Mouse (Mus musculus): ENCODE measurements around the gene Ctu2. TPM values are rescaled to one million over a fixed set of nuclear protein-coding genes. Genes with fewer than 3 reads are reported as not detected.

The Ctu2 gene
- polyA plus RNA-seq, 1 experiment from 2014 or later: 68.1 TPM

DNA sequence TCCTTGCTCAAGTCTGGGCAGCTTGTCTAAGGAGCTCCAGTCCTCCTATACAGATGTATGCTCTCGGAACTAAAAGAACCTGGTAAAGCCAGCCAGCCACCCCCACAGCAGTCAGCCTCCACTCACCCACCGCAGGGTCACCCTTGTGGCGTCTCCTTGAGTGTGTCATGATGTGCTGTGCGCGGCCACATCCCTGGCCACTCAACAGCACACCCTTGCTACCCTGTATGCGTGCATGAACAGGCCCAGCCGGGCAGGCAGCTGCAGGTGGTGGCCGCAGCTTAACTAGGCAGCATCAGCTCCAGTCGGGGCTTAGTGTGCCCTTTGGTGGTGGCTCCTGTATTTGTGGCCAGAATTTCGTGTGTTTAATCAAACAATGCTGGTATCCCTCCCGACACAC lies 18.8 kb upstream of the Ctu2 start:
- Histone ChIP-seq H3K9me3 (replicated peaks) (no peaks in the 10 kb centered on the region), H3K36me3 (no peaks in the 10 kb centered on the region), H3K4me2 (replicated peaks) (no peak overlapping the region), H3K27ac (no peak overlapping the region), H3K4me1 (peaks cover 15% of the 10 kb centered on the region), H3K9ac (no peak overlapping the region), H3K4me3 (no peak overlapping the region), H3K27me3 (peaks cover 73% of the 10 kb centered on the region)
- 81% methylated on average over 11 of the region's 11 CpGs for whole genome bisulfite sequencing
- ATAC-seq (ENCODE audit: low FRiP score): no peak

DNA sequence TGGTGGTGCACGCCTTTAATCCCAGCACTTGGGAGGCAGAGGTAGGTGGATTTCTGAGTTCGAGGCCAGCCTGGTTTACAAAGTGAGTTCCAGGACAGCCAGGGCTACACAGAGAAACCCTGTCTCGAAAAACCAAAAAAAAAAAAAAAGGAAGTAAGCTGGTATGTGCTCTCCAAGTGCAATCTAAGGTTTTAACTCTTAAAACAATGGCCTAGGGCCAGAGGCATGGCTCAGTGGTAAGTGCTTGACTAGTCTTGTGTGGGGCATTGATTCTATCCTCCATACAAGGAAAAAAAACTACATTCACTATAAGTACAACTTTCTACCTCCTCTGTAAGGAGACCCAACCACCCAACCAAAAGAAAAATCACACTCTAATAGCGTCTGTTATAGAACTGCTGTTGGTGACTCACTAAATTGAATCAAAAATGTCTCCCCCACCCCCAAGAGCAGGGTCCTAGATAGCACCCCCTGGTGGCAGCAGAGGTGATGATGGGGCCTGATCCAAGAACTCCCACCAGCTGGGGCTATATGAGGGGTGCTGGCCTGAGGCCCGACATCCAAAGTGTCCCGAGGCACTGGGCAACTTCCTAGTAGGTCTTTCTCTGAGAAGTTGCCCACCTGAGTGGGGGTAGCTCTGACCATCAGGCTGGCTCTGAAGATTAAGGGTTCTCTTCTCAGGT lies 16.6 kb upstream of the Ctu2 start:
- peaks cover 91% of the 10 kb centered on the region for H3K27me3 ChIP-seq
- H3K27ac ChIP-seq: no peak overlapping the region
- H3K4me3 ChIP-seq: no peak overlapping the region
- ATAC-seq (ENCODE audit: low FRiP score): no peak
- H3K4me1 ChIP-seq: peaks cover 15% of the 10 kb centered on the region
- H3K9ac ChIP-seq: no peak overlapping the region
- H3K4me2 ChIP-seq (replicated peaks): no peak overlapping the region
- 57% methylated on average over 6 of the region's 6 CpGs for WGBS
- no peaks in the 10 kb centered on the region for H3K9me3 ChIP-seq (replicated peaks)
- no peaks in the 10 kb centered on the region for H3K36me3 ChIP-seq

DNA sequence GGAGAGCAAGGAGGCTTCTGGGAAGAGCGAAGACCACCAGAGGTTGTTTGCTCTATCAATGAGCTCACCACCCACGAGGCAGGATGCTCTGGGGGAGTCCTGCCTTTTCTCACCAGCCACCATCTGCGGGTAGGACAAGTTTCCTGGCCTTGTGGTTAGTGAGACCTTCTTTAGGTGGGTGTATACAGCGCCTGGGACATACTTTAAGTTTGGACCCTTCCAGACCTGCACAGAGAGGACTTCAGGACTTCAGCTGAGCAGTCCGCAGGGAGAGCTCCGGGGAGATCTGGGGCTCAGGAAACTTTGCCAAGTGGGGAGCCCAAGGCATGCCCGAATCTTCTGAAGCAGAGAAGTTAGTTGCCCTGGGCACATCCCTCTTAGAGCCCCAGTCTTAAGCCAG lies 16.0 kb upstream of the Ctu2 start:
- Histone ChIP-seq H3K9me3 (replicated peaks) (no peaks in the 10 kb centered on the region), H3K36me3 (no peaks in the 10 kb centered on the region), H3K4me2 (replicated peaks) (peak overlapping the region; percentile 57), H3K4me1 (peaks cover 15% of the 10 kb centered on the region), H3K9ac (0 out of 2 replicates have a peak overlapping the region, but pooled peaks have one; percentile 24), H3K4me3 (peak overlapping the region; percentile 29), H3K27ac (no peak overlapping the region), H3K27me3 (peaks cover 86% of the 10 kb centered on the region)
- no peak for ATAC-seq (ENCODE audit: low FRiP score)
- 23% methylated on average over 7 of the region's 7 CpGs for WGBS

DNA sequence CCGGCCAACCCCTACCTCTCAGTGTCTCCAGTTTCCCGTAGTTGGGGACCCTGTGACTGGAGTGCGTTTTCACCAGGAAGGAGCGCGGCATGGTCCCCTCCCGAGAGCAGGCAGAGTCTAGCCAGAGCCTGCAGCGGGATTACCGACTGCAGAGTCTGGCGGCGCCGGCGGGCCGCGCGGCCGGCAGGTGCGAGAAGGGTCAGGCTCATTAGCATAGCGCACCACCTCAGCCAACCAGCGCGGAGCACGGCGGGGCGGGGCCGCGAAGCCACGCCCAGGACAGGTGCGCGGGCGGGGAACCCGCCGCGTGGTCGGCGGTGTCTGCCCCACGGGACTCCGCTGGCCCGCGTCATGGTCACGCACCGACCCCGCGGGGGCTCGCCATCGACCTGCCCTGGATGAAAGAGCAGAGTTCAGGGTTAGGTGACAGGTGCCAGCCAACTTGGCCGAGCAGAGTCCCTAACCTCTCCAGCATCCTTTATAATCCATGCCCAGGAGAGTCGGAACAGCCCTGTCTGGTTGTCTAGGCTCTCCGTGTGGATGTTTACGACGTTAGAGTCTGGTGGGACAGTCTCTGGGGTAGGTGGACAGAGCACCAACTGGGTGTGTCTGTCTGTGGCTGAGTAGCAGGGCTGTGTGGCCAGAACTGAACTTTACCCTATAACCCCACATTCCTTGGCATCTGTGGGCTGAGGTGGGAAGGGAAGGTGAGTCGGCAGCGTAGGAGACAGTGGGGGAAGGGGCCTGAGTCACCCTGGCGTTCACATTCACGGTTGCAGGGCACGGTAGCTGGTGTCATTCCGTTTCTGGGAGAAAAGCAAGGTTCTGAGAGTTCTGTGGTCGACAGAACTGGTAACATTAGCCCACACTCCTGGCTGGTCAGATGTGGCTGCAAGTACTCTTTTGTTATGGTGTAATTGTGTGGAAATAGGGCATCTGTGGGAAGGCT lies 15.1 kb upstream of the Ctu2 start, which contains the start of gene Snai3:
Gene Snai3 (minus strand): TSS at position 210 of the 949 bp plus-strand sequence.
- H3K9ac ChIP-seq: peak within 1 kb of the TSS; percentile 24
- H3K4me1 ChIP-seq: peaks cover 15% of the 10 kb centered on the region
- H3K27ac ChIP-seq: no peak within 1 kb of the TSS
- peaks cover 81% of the 10 kb centered on the region for H3K27me3 ChIP-seq
- peak; percentile 73 for ATAC-seq (ENCODE audit: low FRiP score)
- peak within 1 kb of the TSS; percentile 29 for H3K4me3 ChIP-seq
- H3K9me3 ChIP-seq (replicated peaks): no peaks in the 10 kb centered on the region
- H3K4me2 ChIP-seq (replicated peaks): peak within 1 kb of the TSS; percentile 57
- 4% methylated on average over 56 of the region's 56 CpGs for WGBS
- peaks cover 6% of the 10 kb centered on the region for H3K36me3 ChIP-seq

GRCm38 (mm10) chr8:122461473-122462148 lies 14.3 kb upstream of the Ctu2 start:
- H3K9ac ChIP-seq: no peak overlapping the region
- WGBS: 56% methylated on average over 11 of the region's 11 CpGs

DNA sequence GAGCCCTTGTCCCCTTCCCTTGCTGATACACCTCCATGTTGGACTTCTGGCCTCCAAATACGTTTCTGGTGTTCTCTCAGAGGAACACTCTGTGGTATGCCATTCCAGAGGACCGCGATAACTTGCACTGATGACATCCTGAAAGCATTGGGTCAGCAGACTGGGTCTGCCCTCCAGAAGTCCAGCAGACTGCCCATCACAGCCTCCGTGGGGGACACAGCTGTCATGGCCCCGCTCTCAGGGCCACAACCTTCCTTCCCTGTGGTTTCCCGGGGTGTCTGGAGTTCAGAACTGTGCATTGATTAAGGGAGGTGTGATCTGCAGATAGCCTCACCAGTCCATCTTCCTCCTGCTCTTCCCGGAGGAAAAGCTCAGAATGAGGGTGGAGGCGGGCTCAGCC lies 13.4 kb upstream of the Ctu2 start:
- no peak for ATAC-seq (ENCODE audit: low FRiP score)
- Histone ChIP-seq H3K4me1 (peaks cover 15% of the 10 kb centered on the region), H3K9ac (no peak overlapping the region), H3K4me3 (no peak overlapping the region), H3K9me3 (replicated peaks) (no peaks in the 10 kb centered on the region), H3K36me3 (peaks cover 22% of the 10 kb centered on the region), H3K27ac (no peak overlapping the region), H3K27me3 (peaks cover 66% of the 10 kb centered on the region), H3K4me2 (replicated peaks) (no peak overlapping the region)
- WGBS: 63% methylated on average over 8 of the region's 8 CpGs

More at GRCm38 (mm10) chr8:122461473-122462148, 14.3 kb upstream of the Ctu2 start:
- Histone ChIP-seq H3K4me1 (peaks cover 15% of the 10 kb centered on the region), H3K27me3 (peaks cover 74% of the 10 kb centered on the region), H3K36me3 (peaks cover 14% of the 10 kb centered on the region), H3K27ac (no peak overlapping the region), H3K4me2 (replicated peaks) (no peak overlapping the region), H3K4me3 (no peak overlapping the region), H3K9me3 (replicated peaks) (no peaks in the 10 kb centered on the region)
- ATAC-seq (ENCODE audit: low FRiP score): no peak

GRCm38 (mm10) chr8:122463651-122464640 lies 12.0 kb upstream of the Ctu2 start:
- H3K27ac ChIP-seq: no peak overlapping the region
- peaks cover 15% of the 10 kb centered on the region for H3K4me1 ChIP-seq
- H3K4me2 ChIP-seq (replicated peaks): no peak overlapping the region
- ATAC-seq (ENCODE audit: low FRiP score): no peak
- peaks cover 33% of the 10 kb centered on the region for H3K36me3 ChIP-seq
- H3K4me3 ChIP-seq: no peak overlapping the region
- H3K27me3 ChIP-seq: peaks cover 54% of the 10 kb centered on the region
- 69% methylated on average over 12 of the region's 12 CpGs for WGBS
- no peaks in the 10 kb centered on the region for H3K9me3 ChIP-seq (replicated peaks)
- H3K9ac ChIP-seq: no peak overlapping the region

GRCm38 (mm10) chr8:122464985-122465384 lies 11.0 kb upstream of the Ctu2 start:
- Histone ChIP-seq H3K4me2 (replicated peaks) (no peak overlapping the region), H3K4me1 (peaks cover 14% of the 10 kb centered on the region), H3K4me3 (no peak overlapping the region), H3K9me3 (replicated peaks) (no peaks in the 10 kb centered on the region), H3K36me3 (peaks cover 43% of the 10 kb centered on the region), H3K9ac (no peak overlapping the region), H3K27me3 (peaks cover 44% of the 10 kb centered on the region), H3K27ac (no peak overlapping the region)
- WGBS: 68% methylated on average over 7 of the region's 7 CpGs
- no peak for ATAC-seq (ENCODE audit: low FRiP score)

DNA sequence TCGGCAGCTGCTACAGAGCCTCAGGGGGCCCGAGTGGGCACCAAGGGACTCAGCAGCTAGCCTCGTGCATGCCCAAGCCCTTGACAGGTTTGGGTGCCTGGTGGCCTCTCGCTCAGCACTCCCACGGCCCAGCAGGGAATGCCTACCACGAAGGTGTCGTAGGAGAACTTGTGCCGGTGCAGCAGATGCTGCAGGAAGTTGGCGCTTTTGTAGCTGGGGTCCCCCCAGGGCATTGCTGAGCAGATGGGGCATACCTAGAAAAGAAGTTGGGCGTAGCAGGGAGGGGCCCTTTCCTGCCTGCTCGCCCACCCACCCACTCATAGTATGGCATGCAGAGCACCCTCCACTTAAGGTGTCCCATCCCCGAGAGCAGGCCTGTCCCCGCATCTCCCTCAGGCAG lies 8.1 kb upstream of the Ctu2 start:
- H3K36me3 ChIP-seq: peaks cover 50% of the 10 kb centered on the region
- no peak overlapping the region for H3K27ac ChIP-seq
- no peak for ATAC-seq (ENCODE audit: low FRiP score)
- 93% methylated on average over 13 of the region's 13 CpGs for WGBS
- H3K9me3 ChIP-seq (replicated peaks): no peaks in the 10 kb centered on the region
- H3K4me2 ChIP-seq (replicated peaks): no peak overlapping the region
- H3K4me3 ChIP-seq: no peak overlapping the region
- peaks cover 15% of the 10 kb centered on the region for H3K27me3 ChIP-seq
- 0 out of 2 replicates have a peak, but pooled peaks cover 2% of the 10 kb centered on the region for H3K4me1 ChIP-seq
- H3K9ac ChIP-seq: no peak overlapping the region

DNA sequence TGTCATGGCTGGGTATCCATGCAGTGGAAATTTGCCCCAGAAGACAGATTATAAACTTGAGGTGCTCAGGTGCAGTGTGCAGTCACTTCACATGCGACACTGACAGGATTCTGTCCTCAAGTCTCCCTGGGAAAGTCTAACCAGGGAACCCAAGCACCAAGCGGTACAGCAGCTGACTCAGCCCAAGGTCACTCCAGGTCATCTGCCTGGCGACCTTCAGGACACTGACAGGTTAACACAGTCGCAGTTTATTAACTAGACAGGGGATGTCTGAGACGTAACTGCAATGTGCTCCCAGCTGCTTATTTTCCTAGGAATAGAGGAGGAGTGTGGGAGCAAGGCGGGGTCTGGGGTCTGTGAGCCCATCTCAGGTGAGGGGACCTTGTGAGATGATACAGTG lies 6.5 kb upstream of the Ctu2 start:
- H3K27me3 ChIP-seq: 0 out of 2 replicates have a peak, but pooled peaks cover under 1% of the 10 kb centered on the region
- peaks cover 55% of the 10 kb centered on the region for H3K36me3 ChIP-seq
- no peaks in the 10 kb centered on the region for H3K9me3 ChIP-seq (replicated peaks)
- no peak overlapping the region for H3K27ac ChIP-seq
- ATAC-seq (ENCODE audit: low FRiP score): no peak
- peaks cover 6% of the 10 kb centered on the region; the same call in 1 of the 2 replicates for H3K4me1 ChIP-seq
- no peak overlapping the region for H3K4me3 ChIP-seq
- 81% methylated on average over 6 of the region's 6 CpGs for WGBS
- H3K4me2 ChIP-seq (replicated peaks): no peak overlapping the region
- H3K9ac ChIP-seq: no peak overlapping the region

- 94% methylated on average over 10 of the region's 10 CpGs for WGBS
- Histone ChIP-seq H3K27ac (no peak overlapping the region), H3K4me1 (peaks cover 12% of the 10 kb centered on the region), H3K27me3 (no peaks in the 10 kb centered on the region), H3K9ac (no peak overlapping the region), H3K4me3 (no peak overlapping the region), H3K4me2 (replicated peaks) (no peak overlapping the region), H3K9me3 (replicated peaks) (no peaks in the 10 kb centered on the region), H3K36me3 (peaks cover 55% of the 10 kb centered on the region)
- ATAC-seq (ENCODE audit: low FRiP score): no peak
Measured at GRCm38 (mm10) chr8:122469965-122470364, 6.0 kb upstream of the Ctu2 start.

Data from hindbrain, embryonic 12.5 days (tissue).